ENCODE assay signal across 14 mouse cellular contexts in the genomic region with DNA sequence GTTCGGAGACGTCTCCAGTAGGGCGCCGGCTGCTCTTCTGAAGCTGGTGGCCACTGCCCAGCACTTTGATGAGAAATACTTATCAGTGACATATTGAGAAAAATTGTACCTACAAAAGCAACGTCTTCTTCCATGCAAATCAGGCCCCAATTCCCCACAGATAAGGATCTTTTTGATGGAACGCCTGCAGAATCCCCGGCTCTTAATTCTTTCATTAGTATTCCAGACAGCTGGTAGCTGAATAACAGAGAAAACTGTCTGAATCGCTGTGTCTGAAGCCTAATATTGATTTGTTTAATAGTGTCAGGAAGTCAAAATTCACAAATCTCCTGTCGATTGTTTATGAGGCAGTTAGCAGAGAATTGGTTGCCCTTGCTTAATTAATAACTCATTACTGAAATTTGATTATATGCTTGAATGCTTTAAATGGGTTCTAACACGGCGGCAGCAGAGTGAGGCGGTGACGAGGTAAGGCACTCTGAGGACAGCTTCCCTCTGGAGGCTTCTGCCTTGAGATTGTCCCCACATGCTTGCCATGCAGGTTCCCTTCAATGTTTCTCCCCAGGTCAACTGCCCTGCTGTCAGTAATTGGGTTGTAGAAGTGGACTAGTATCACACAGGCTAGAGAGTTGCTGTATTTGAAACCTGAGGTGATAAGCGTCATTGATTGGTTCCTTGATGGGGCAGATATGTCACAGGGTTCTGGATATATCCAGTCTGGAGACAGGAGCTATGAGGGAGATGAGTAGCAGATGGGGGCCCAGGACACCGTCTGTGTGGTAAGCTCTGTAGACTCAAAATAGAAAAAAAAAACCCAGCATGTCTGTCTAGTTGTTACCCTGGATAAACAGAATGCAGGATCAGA.
DNase-seq lines count a peak whose midpoint lies in the region; ATAC-seq and TF ChIP-seq lines count a peak whose summit lies in the region.
"Had no signal": no experiment of that assay in that cellular context is flagged by ENCODE, and none has a peak within 500 bp of the region (broad histone marks: within the 10 kb centered on the region; RNA-seq: fewer than 3 reads in every experiment).

No protein-coding gene starts in this region.

- 41% methylated on average over 15 of the region's 15 CpGs for WGBS in forebrain, embryonic 15.5 days
- WGBS in kidney, embryonic 15.5 days = 45% methylated on average over 15 of the region's 15 CpGs
- 37% methylated on average over 15 of the region's 15 CpGs for WGBS in midbrain, embryonic 13.5 days
- 86% methylated on average over 15 of the region's 15 CpGs for WGBS in thymus, adult 2 months

- TF ChIP-seq CTCF in brain, embryonic 14.5 days (IDR thresholded peaks at IDR 0.05; ENCODE audit: borderline replicate concordance, extremely low read depth, insufficient read depth, insufficient read length) = no peak
- no peak for TF ChIP-seq CTCF in thymus, adult 2 months (IDR thresholded peaks at IDR 0.05; ENCODE audit: borderline replicate concordance, control insufficient read depth, extremely low read depth, insufficient read depth, low read length, poor library complexity)

- no peak overlapping the region; the same call in 1 of the 2 replicates for H3K4me2 ChIP-seq in forebrain, embryonic 15.5 days (replicated peaks)
- H3K4me2 ChIP-seq in kidney, embryonic 15.5 days = 0 out of 2 replicates have a peak overlapping the region, but pooled peaks have one; percentile 5
- H3K4me2 ChIP-seq in midbrain, embryonic 13.5 days (replicated peaks) = peak overlapping the region; percentile 14; the same call in 1 of the 2 replicates
- H3K4me2 ChIP-seq: embryonic facial prominence, embryonic 15.5 days; liver, embryonic 15.5 days had no signal

- no peaks in the 10 kb centered on the region for H3K9me3 ChIP-seq in forebrain, embryonic 15.5 days
- H3K9me3 ChIP-seq in kidney, embryonic 15.5 days (replicated peaks) = no peaks in the 10 kb centered on the region
- no peaks in the 10 kb centered on the region for H3K9me3 ChIP-seq in midbrain, embryonic 13.5 days
- H3K9me3 ChIP-seq: embryonic facial prominence, embryonic 15.5 days; liver, embryonic 15.5 days had no signal

- H3K36me3 ChIP-seq in forebrain, embryonic 15.5 days = no peaks in the 10 kb centered on the region
- no peaks in the 10 kb centered on the region for H3K36me3 ChIP-seq in kidney, embryonic 15.5 days
- H3K36me3 ChIP-seq in midbrain, embryonic 13.5 days = no peaks in the 10 kb centered on the region
- H3K36me3 ChIP-seq in thymus, adult 2 months (ENCODE audit: control insufficient read depth, insufficient read depth, low read length) = no peaks in the 10 kb centered on the region
- H3K36me3 ChIP-seq: embryonic facial prominence, embryonic 15.5 days; liver, embryonic 15.5 days had no signal

- no peak for TF ChIP-seq POLR2A in brain, embryonic 14.5 days (IDR thresholded peaks at IDR 0.05; ENCODE audit: borderline replicate concordance, extremely low read depth, insufficient read depth, insufficient read length, poor library complexity, severe bottlenecking)
- TF ChIP-seq POLR2A in thymus, adult 2 months (IDR thresholded peaks at IDR 0.05; ENCODE audit: control insufficient read depth, extremely low read depth, insufficient read depth, low read length, poor library complexity) = no peak

- DNase-seq in brain, embryonic 14.5 days (ENCODE audit: low read depth) = peak; percentile 79
- DNase-seq in frontal cortex, postnatal 36 days (ENCODE audit: low spot score in 2 of 2) = no peak
- DNase-seq in thymus, adult 2 months = no peak
- DNase-seq in right cerebral cortex, postnatal 25 days = no peak
- DNase-seq in lung, postnatal 14 days = no peak
- DNase-seq: cerebellum, adult 11 months; heart, adult 18-20 months; thymus, postnatal 36 days had no signal

- peak; percentile 26; the same call in 1 of the 2 replicates for ATAC-seq in forebrain, embryonic 15.5 days (replicated peaks)
- ATAC-seq in kidney, embryonic 15.5 days (replicated peaks; ENCODE audit: low FRiP score) = no peak
- peak; percentile 46; the same call in 1 of the 2 replicates for ATAC-seq in midbrain, embryonic 13.5 days
- ATAC-seq: intestine, postnatal 0 days had no signal

- no peaks in the 10 kb centered on the region for H3K27me3 ChIP-seq in forebrain, embryonic 15.5 days
- no peaks in the 10 kb centered on the region for H3K27me3 ChIP-seq in kidney, embryonic 15.5 days
- H3K27me3 ChIP-seq in midbrain, embryonic 13.5 days = 0 out of 2 replicates have a peak, but pooled peaks cover 3% of the 10 kb centered on the region
- no peaks in the 10 kb centered on the region for H3K27me3 ChIP-seq in thymus, adult 2 months (ENCODE audit: control insufficient read depth, insufficient read depth, low read length)
- H3K27me3 ChIP-seq: embryonic facial prominence, embryonic 15.5 days; liver, embryonic 15.5 days had no signal

- H3K4me1 ChIP-seq in forebrain, embryonic 15.5 days = peaks cover 20% of the 10 kb centered on the region
- peaks cover 44% of the 10 kb centered on the region for H3K4me1 ChIP-seq in kidney, embryonic 15.5 days
- H3K4me1 ChIP-seq in midbrain, embryonic 13.5 days (replicated peaks) = peaks cover 24% of the 10 kb centered on the region
- peaks cover 3% of the 10 kb centered on the region; the same call in 1 of the 2 replicates for H3K4me1 ChIP-seq in thymus, adult 2 months (replicated peaks; ENCODE audit: control insufficient read depth, insufficient read depth, low read length)
- H3K4me1 ChIP-seq: embryonic facial prominence, embryonic 15.5 days; liver, embryonic 15.5 days had no signal

- no peak overlapping the region for H3K9ac ChIP-seq in forebrain, embryonic 15.5 days (replicated peaks)
- H3K9ac ChIP-seq in kidney, embryonic 15.5 days = no peak overlapping the region
- no peak overlapping the region for H3K9ac ChIP-seq in midbrain, embryonic 13.5 days (replicated peaks)
- H3K9ac ChIP-seq: embryonic facial prominence, embryonic 15.5 days; liver, embryonic 15.5 days had no signal

- H3K4me3 ChIP-seq in forebrain, embryonic 15.5 days = no peak overlapping the region
- no peak overlapping the region for H3K4me3 ChIP-seq in kidney, embryonic 15.5 days (replicated peaks)
- H3K4me3 ChIP-seq in midbrain, embryonic 13.5 days (replicated peaks) = no peak overlapping the region
- H3K4me3 ChIP-seq in thymus, adult 2 months (ENCODE audit: control insufficient read depth, insufficient read depth, low read length) = no peak overlapping the region
- H3K4me3 ChIP-seq: embryonic facial prominence, embryonic 15.5 days; liver, embryonic 15.5 days had no signal

- peak overlapping the region; percentile 8; the same call in 1 of the 2 replicates for H3K27ac ChIP-seq in forebrain, embryonic 15.5 days (replicated peaks)
- H3K27ac ChIP-seq in kidney, embryonic 15.5 days = no peak overlapping the region; the same call in 1 of the 2 replicates
- peak overlapping the region; percentile 61; the same call in 1 of the 2 replicates for H3K27ac ChIP-seq in midbrain, embryonic 13.5 days
- no peak overlapping the region for H3K27ac ChIP-seq in thymus, adult 2 months (ENCODE audit: control insufficient read depth, insufficient read depth, low read length)
- H3K27ac ChIP-seq: embryonic facial prominence, embryonic 15.5 days; liver, embryonic 15.5 days had no signal

Comparison
In these comparisons a context has a peak if more than half of its experiments do, and no peak if none do; other contexts are left out.
1. H3K27ac ChIP-seq: peak in forebrain, embryonic 15.5 days (single experiment) and midbrain, embryonic 13.5 days (single experiment); none in kidney, embryonic 15.5 days (single experiment) and thymus, adult 2 months (single experiment).